Mouse (Mus musculus) liver, adult 2 months (tissue): Measurements from ENCODE around the gene 1700067K01Rik.

Source experiments
- CTCF ChIP-seq: fragments of 200-500 bp; IDR thresholded peaks from 2 replicates; pipeline ENCODE4 v1.5.1; 2011; ENCODE audit warnings: low read depth, low read length, control low read depth
- POLR2A ChIP-seq: fragments of 200-500 bp; IDR thresholded peaks from 2 replicates; pipeline ENCODE4 v1.6.1; 2011; ENCODE audit warnings: low read length, control low read depth; ENCODE audit not compliant: insufficient read depth; ENCODE audit errors: extremely low read depth

DNA sequence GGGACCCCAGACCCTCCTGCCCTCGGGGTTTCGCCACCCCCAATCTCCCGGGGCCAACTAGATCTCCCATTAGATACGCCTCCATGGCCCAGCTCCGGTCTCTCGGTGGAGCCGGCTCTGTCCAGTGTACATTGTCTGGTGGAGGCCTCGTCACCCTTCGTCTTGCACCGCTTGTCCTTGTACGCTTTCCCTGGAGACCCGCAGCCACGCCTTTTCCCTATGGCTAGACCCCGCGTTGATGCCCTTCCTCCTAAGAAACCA is 45.4 kb upstream of the 1700067K01Rik start:
- no peak for TF ChIP-seq POLR2A
- no peak for TF ChIP-seq CTCF
